Mouse (Mus musculus) bone marrow macrophage, adult 2 months (primary cell): ENCODE data around the gene Pdcd4. TPM values are rescaled to one million over a fixed set of nuclear protein-coding genes. Genes with fewer than 3 reads are reported as not detected.

Experiments used
- H3K27ac ChIP-seq: 2 replicates; pipeline ENCODE4 v1.5.1; 2012; ENCODE audit warnings: low read depth, low read length; ENCODE audit not compliant: insufficient read depth
- H3K4me1 ChIP-seq: 2 replicates; pipeline ENCODE4 v1.6.1; 2012; ENCODE audit warnings: low read length; ENCODE audit not compliant: control insufficient read depth, insufficient read depth
- H3K4me3 ChIP-seq: 2 replicates; pipeline ENCODE4 v1.5.1; 2012; ENCODE audit warnings: mild to moderate bottlenecking, low read length, moderate library complexity; ENCODE audit not compliant: insufficient read depth
- CTCF ChIP-seq: IDR thresholded peaks from 2 replicates; pipeline ENCODE4 v1.5.1; 2012; ENCODE audit warnings: low read depth, mild to moderate bottlenecking, low read length, moderate library complexity
- POLR2A ChIP-seq: IDR thresholded peaks from 2 replicates; pipeline ENCODE4 v1.6.1; 2012; ENCODE audit warnings: mild to moderate bottlenecking, low read depth, low read length, borderline replicate concordance
- polyA plus RNA-seq: library from polyadenylated mRNA; stranded (reverse); fragments of >200 nt; gene quantifications from 2 replicates; pipeline ENCODE4 v1.2.4, GENCODE M21; 2012; ENCODE audit not compliant: missing spikeins, insufficient read depth, insufficient read length

Pdcd4 gene
- 36.7 and 41.5 TPM in 2 replicates for polyA plus RNA-seq

- Histone ChIP-seq H3K4me3 (no peak within 1 kb of the TSS), H3K27ac (no peak within 1 kb of the TSS), H3K4me1 (peaks cover 38% of the 10 kb centered on the region)
- TF ChIP-seq POLR2A: no peak
- no peak for TF ChIP-seq CTCF
These were observed at the start of gene Pdcd4 for GRCm38 (mm10) chr19:53892061-53892460. Pdcd4 (plus strand) TSS chr19:53892231.

GRCm38 (mm10) chr19:53843972-53844371 lies 48.1 kb upstream of the Pdcd4 start:
- Histone ChIP-seq H3K27ac (no peak overlapping the region), H3K4me3 (no peak overlapping the region), H3K4me1 (no peaks in the 10 kb centered on the region)
- TF ChIP-seq POLR2A (no peak), CTCF (no peak)

GRCm38 (mm10) chr19:53848272-53848995 lies 43.6 kb upstream of the Pdcd4 start:
- H3K4me3 ChIP-seq: no peak overlapping the region
- H3K4me1 ChIP-seq: no peaks in the 10 kb centered on the region
- no peak overlapping the region for H3K27ac ChIP-seq
- no peak for TF ChIP-seq POLR2A

GRCm38 (mm10) chr19:53850166-53850922 lies 41.7 kb upstream of the Pdcd4 start:
- H3K4me3 ChIP-seq: no peak overlapping the region
- peaks cover 2% of the 10 kb centered on the region for H3K4me1 ChIP-seq
- H3K27ac ChIP-seq: no peak overlapping the region
- TF ChIP-seq CTCF (no peak), POLR2A (no peak)

- no peak overlapping the region for H3K27ac ChIP-seq
- TF ChIP-seq POLR2A (no peak), CTCF (no peak)
- peaks cover 3% of the 10 kb centered on the region for H3K4me1 ChIP-seq
- H3K4me3 ChIP-seq: no peak overlapping the region
These were observed 40.7 kb upstream of the Pdcd4 start for GRCm38 (mm10) chr19:53851352-53851751.

GRCm38 (mm10) chr19:53851826-53852698 lies 40.0 kb upstream of the Pdcd4 start:
- TF ChIP-seq POLR2A: no peak
- TF ChIP-seq CTCF: no peak
- H3K27ac ChIP-seq: no peak overlapping the region
- peaks cover 3% of the 10 kb centered on the region for H3K4me1 ChIP-seq
- H3K4me3 ChIP-seq: no peak overlapping the region

GRCm38 (mm10) chr19:53852699-53853451 lies 39.2 kb upstream of the Pdcd4 start:
- TF ChIP-seq CTCF (no peak), POLR2A (no peak)
- no peak overlapping the region for H3K27ac ChIP-seq
- no peak overlapping the region for H3K4me3 ChIP-seq
- H3K4me1 ChIP-seq: peaks cover 3% of the 10 kb centered on the region

GRCm38 (mm10) chr19:53854978-53855377 lies 37.1 kb upstream of the Pdcd4 start:
- peaks cover 3% of the 10 kb centered on the region for H3K4me1 ChIP-seq
- TF ChIP-seq POLR2A (no peak), CTCF (no peak)
- H3K4me3 ChIP-seq: no peak overlapping the region
- H3K27ac ChIP-seq: no peak overlapping the region

GRCm38 (mm10) chr19:53855781-53856180 lies 36.2 kb upstream of the Pdcd4 start:
- peaks cover 3% of the 10 kb centered on the region for H3K4me1 ChIP-seq
- no peak overlapping the region for H3K27ac ChIP-seq
- TF ChIP-seq CTCF (no peak), POLR2A (no peak)
- no peak overlapping the region for H3K4me3 ChIP-seq

GRCm38 (mm10) chr19:53856794-53857193 lies 35.2 kb upstream of the Pdcd4 start:
- H3K4me1 ChIP-seq: peaks cover 3% of the 10 kb centered on the region
- H3K4me3 ChIP-seq: no peak overlapping the region
- TF ChIP-seq POLR2A (no peak), CTCF (no peak)
- H3K27ac ChIP-seq: no peak overlapping the region
